Mouse (Mus musculus) liver, embryonic 14 days (tissue): ENCODE results near the gene Obp2b. TPM values are rescaled to one million over a fixed set of nuclear protein-coding genes. Genes with fewer than 3 reads are reported as not detected.

ENCODE experiments used
- polyA plus RNA-seq: library from polyadenylated mRNA; depleted of rRNA; stranded (reverse); fragments of >200 nt; gene quantifications from 2 replicates; pipeline ENCODE4 v1.2.3, GENCODE M21; 2012; rRNA removed

Obp2b gene
- not detected in 2 replicates for polyA plus RNA-seq

GRCm38 (mm10) chr2:25736709-25737108 is at the start of gene Obp2b:
Obp2b (plus strand) TSS chr2:25737009.

GRCm38 (mm10) chr2:25699743-25700142 is 37.1 kb upstream of the Obp2b start, which contains the start of gene Obp2a:
Obp2a (plus strand) TSS chr2:25700043.

GRCm38 (mm10) chr2:25706643-25707481 is 29.9 kb upstream of the Obp2b start, which contains the start of gene Bmyc:
Bmyc (plus strand) TSS chr2:25706739.

GRCm38 (mm10) chr2:25765269-25765668 is 28.5 kb downstream of the Obp2b start, which contains the start of gene Lcn3:
Lcn3 (plus strand) TSS chr2:25765569.

GRCm38 (mm10) chr2:25776717-25777116 is 39.9 kb downstream of the Obp2b start, which contains the start of gene Lcn11:
Lcn11 (plus strand) TSS chr2:25777017.

GRCm38 (mm10) chr2:25781957-25782356 is 45.1 kb downstream of the Obp2b start, which contains the start of gene Gm13539:
Gm13539 (plus strand) TSS chr2:25782257.

Other genes with a start within 250 kb of the Obp2b start
- not detected in 2 replicates for gene Lcn12, start 243.1 kb upstream of the Obp2b start, polyA plus RNA-seq
- gene Fbxw5, start 236.3 kb upstream of the Obp2b start, polyA plus RNA-seq, result 4.5 and 8.5 TPM in 2 replicates
- 19.1 and 24.6 TPM in 2 replicates for gene C8g, start 235.3 kb upstream of the Obp2b start, polyA plus RNA-seq
- 5.3 and 6.8 TPM in 2 replicates for gene Traf2, start 190.1 kb upstream of the Obp2b start, polyA plus RNA-seq
- 107 and 113 TPM in 2 replicates for gene Edf1, start 179.2 kb upstream of the Obp2b start, polyA plus RNA-seq
- 6.2 and 6.3 TPM in 2 replicates for gene Mamdc4, start 162.2 kb upstream of the Obp2b start, polyA plus RNA-seq
- gene Phpt1, start 161.8 kb upstream of the Obp2b start, polyA plus RNA-seq, result 32.3 and 33.8 TPM in 2 replicates
- gene Ajm1, start 155.3 kb upstream of the Obp2b start, polyA plus RNA-seq, result 0.02 and 0.06 TPM in 2 replicates
- gene Rabl6, start 128.5 kb upstream of the Obp2b start, polyA plus RNA-seq, result 20.4 and 22.4 TPM in 2 replicates
- gene Ccdc183, start 119.3 kb upstream of the Obp2b start, polyA plus RNA-seq, result not detected in 2 replicates
- 9.5 and 10.0 TPM in 2 replicates for gene Tmem141, start 115.0 kb upstream of the Obp2b start, polyA plus RNA-seq
- gene Fcna, start 109.0 kb upstream of the Obp2b start, polyA plus RNA-seq, result 21.6 and 24.9 TPM in 2 replicates
- not detected in 2 replicates for gene Lcn8, start 83.9 kb upstream of the Obp2b start, polyA plus RNA-seq
- gene Lcn5, start 79.1 kb upstream of the Obp2b start, polyA plus RNA-seq, result not detected in 2 replicates
- gene Lcn6, start 60.2 kb upstream of the Obp2b start, polyA plus RNA-seq, result not detected in 2 replicates
- gene Lcn10, start 54.3 kb upstream of the Obp2b start, polyA plus RNA-seq, result not detected in 2 replicates
- gene Obp2a, start 37.0 kb upstream of the Obp2b start, polyA plus RNA-seq, result not detected in 2 replicates
- 4.2 TPM in 2 replicates for gene Bmyc, start 30.3 kb upstream of the Obp2b start, polyA plus RNA-seq
- gene Lcn3, start 28.6 kb downstream of the Obp2b start, polyA plus RNA-seq, result not detected in 2 replicates
- not detected in 2 replicates for gene Lcn11, start 40.0 kb downstream of the Obp2b start, polyA plus RNA-seq
- not detected in 2 replicates for gene Gm13539, start 45.2 kb downstream of the Obp2b start, polyA plus RNA-seq
- gene Glt6d1, start 78.8 kb downstream of the Obp2b start, polyA plus RNA-seq, result not detected in 2 replicates
- not detected in 2 replicates for gene Lcn9, start 86.1 kb downstream of the Obp2b start, polyA plus RNA-seq
- gene Sohlh1, start 110.2 kb downstream of the Obp2b start, polyA plus RNA-seq, result not detected in 2 replicates
- 0.02 TPM in 1 of 2 replicates, not detected in the other for gene Kcnt1, start 126.7 kb downstream of the Obp2b start, polyA plus RNA-seq
- gene Camsap1, start 246.3 kb downstream of the Obp2b start, polyA plus RNA-seq, result 2.4 and 3.2 TPM in 2 replicates